Mouse (Mus musculus): ENCODE data around the gene Tstd2. TPM values are rescaled to one million over a fixed set of nuclear protein-coding genes. Genes with fewer than 3 reads are reported as not detected.

Tstd2 gene
- polyA plus RNA-seq (2021; fragmentation: Nextera tagmentation) = 8.5 and 9.1 TPM in 2 replicates
- long read RNA-seq, experiment 1, transcript Tstd2-202 (10 exons, 3,726 nt) = major isoform, 47 of 105 reads
- long read RNA-seq, experiment 1, transcript Tstd2-201 (10 exons, 2,700 nt) = minor isoform, 13 of 105 reads
- long read RNA-seq, experiment 1, partial matches to known transcripts = 23 of 105 reads
- long read RNA-seq, experiment 1, other reads (novel, unspliced or antisense) = 21 of 105 reads
- long read RNA-seq, experiment 2, partial matches to known transcripts = 1 of 13 reads
- long read RNA-seq, experiment 2, other reads (novel, unspliced or antisense) = 10 of 13 reads

DNA sequence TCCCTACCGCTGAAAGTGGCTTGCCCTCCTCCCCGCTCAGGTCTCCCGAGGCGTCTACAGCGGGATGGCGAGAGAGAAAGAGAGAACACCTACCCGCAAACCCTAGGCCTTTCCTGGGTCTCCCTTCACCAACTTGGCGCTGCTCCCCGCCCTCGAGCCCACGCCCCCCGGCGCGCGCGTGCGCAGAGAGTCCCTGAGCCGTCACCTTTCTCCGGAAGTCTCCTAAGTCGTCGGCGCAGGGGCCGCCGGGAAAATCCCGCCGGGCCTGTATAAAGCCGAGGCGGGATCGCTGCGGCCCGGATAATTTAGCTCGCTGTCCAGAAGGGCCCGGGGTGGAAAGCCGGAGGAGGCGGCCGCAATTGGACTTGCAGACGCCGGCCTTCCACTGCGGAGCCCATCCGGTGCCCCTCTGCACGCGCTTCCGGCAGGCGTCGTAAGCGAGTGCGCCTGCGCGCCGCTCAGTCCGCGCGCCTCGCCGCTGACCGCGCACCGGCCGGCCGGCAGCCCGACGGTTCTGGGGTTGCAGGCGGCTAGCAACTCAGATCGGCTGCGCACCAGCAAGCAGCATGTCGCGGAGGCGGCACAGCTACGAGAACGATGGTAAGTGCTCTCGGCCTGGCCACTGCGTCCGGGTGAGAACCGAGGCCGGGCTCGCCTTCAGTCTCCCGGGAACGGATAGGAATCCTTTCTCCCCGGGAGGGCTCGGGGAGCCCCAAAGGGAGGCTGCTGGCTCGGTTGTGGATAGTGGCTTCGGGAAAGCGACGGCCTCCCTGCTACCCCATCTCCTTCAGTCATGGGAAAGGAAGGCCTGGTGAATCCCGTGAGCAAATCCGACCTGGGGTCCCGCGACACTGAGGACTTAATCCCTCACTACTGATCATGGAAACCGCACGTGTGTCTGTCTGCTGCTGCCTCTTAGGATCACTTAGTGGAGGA lies at the start of gene Tstd2, which contains the start of gene Ncbp1:
TSS of gene Tstd2 (minus strand) at position 408 of the 936 bp plus-strand sequence.
TSS of gene Ncbp1 (plus strand) at position 327 of the 936 bp plus-strand sequence.

Other genes starting within 250 kb of the Tstd2 start
- 0.09 and 0.16 TPM in 2 replicates for gene Ccdc180, start 248.4 kb downstream of the Tstd2 start, polyA plus RNA-seq (2021; fragmentation: Nextera tagmentation)
- gene Tdrd7, start 173.4 kb downstream of the Tstd2 start, polyA plus RNA-seq (2021; fragmentation: Nextera tagmentation) = 10.5 and 15.8 TPM in 2 replicates
- 35.0 and 36.9 TPM in 2 replicates for gene Tmod1, start 99.8 kb downstream of the Tstd2 start, polyA plus RNA-seq (2021; fragmentation: Nextera tagmentation)
- gene Ncbp1, start 81 bp downstream of the Tstd2 start, polyA plus RNA-seq (2021; fragmentation: Nextera tagmentation) = 24.1 and 26.1 TPM in 2 replicates
- 22.8 and 24.1 TPM in 2 replicates for gene Xpa, start 57.6 kb upstream of the Tstd2 start, polyA plus RNA-seq (2021; fragmentation: Nextera tagmentation)
- gene Foxe1, start 204.9 kb upstream of the Tstd2 start, polyA plus RNA-seq (2021; fragmentation: Nextera tagmentation) = not detected in 2 replicates